In the genomic region with DNA sequence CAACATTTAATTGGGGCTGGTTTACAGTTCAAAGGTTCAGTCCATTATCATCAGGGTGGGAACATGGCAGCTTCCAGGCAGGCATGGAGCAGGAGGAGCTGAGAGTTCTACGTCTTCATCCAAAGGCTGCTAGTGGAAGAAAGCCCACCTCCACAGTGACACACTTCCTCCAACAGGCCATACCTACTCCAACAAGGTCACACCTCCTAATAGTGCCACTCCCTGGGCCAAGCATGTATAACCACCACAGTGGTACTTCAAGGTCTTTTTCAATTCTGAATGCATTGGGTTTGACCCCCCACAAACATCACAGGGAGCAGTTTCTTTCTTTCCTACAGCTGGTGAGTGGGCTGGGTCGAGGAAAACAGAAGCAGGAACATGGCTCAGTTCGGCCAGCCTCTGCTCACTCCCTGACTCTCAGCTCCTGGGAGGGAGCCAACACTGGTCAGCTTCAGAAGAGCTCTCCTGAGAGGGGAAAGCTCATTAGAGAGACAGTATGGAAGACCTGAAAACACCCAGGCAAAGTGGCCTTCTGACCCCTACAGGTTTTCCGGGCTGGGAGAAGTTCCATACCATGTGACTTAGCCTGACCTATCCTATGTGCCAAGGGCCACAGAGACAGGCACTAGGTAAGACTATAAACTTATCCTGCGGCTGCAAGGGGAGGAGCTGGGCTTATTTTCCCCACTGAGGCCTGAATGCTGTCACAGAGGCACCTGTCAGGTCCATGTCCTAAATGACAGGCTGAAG, we compare ENCODE assay signal across 26 mouse cellular contexts. TPM values are rescaled to one million over a fixed set of nuclear protein-coding genes. Genes with fewer than 3 reads are reported as not detected.
A peak's percentile ranks its signal among the peaks of the same experiment; 100 is the strongest.
DNase-seq lines count a peak whose midpoint lies in the region; TF ChIP-seq lines count a peak whose summit lies in the region.
"Had no signal": no experiment of that assay in that cellular context is flagged by ENCODE, and none has a peak within 500 bp of the region (broad histone marks: within the 10 kb centered on the region; RNA-seq: fewer than 3 reads in every experiment).

No protein-coding gene starts in this region.

- H3K4me1 ChIP-seq in ES-E14 (ENCODE audit: control insufficient read depth in 2 of 2, insufficient read depth in 2 of 2, low read length in 2 of 2, poor library complexity in 1 of 2) = peaks cover 0 to 2% of the 10 kb centered on the region in 2 experiments; a peak in 1 of 4 replicates
- H3K4me1 ChIP-seq in embryonic facial prominence, embryonic 10.5 days = no peaks in the 10 kb centered on the region
- H3K4me1 ChIP-seq: forebrain, embryonic 13.5 days; heart, embryonic 12.5 days; heart, embryonic 15.5 days; hindbrain, embryonic 10.5 days had no signal

- in situ Hi-C loops in ES-E14 (cut with MboI; ENCODE audit: low sequenced_read_pairs in 2 of 2, unreplicated experiment in 2 of 2) = no loop called here

- no peaks in the 10 kb centered on the region for H3K36me3 ChIP-seq in ES-E14 (ENCODE audit: control insufficient read depth, insufficient read depth, low read length, poor library complexity, severe bottlenecking)
- no peaks in the 10 kb centered on the region for H3K36me3 ChIP-seq in embryonic facial prominence, embryonic 10.5 days (replicated peaks)
- H3K36me3 ChIP-seq: forebrain, embryonic 10.5 days; G1E; heart, embryonic 12.5 days; heart, embryonic 15.5 days; hindbrain, embryonic 10.5 days had no signal

- H3K9me3 ChIP-seq in ES-E14 (ENCODE audit: control insufficient read depth, insufficient read depth, low read depth, low read length) = no peaks in the 10 kb centered on the region
- no peaks in the 10 kb centered on the region for H3K9me3 ChIP-seq in embryonic facial prominence, embryonic 10.5 days
- H3K9me3 ChIP-seq: forebrain, embryonic 10.5 days; forebrain, embryonic 13.5 days; G1E; heart, embryonic 12.5 days; heart, embryonic 15.5 days; hindbrain, embryonic 10.5 days had no signal

- H3K4me3 ChIP-seq in ES-E14 (ENCODE audit: insufficient read depth in 1 of 2, low read depth in 1 of 2, low read length in 2 of 2, poor library complexity in 1 of 2, severe bottlenecking in 1 of 2) = no peak overlapping the region
- no peak overlapping the region for H3K4me3 ChIP-seq in embryonic facial prominence, embryonic 10.5 days
- H3K4me3 ChIP-seq: forebrain, embryonic 10.5 days; forebrain, embryonic 13.5 days; heart, adult 2 months; heart, embryonic 12.5 days; heart, embryonic 15.5 days; hindbrain, embryonic 10.5 days had no signal

- no peak overlapping the region for H3K9ac ChIP-seq in ES-E14 (ENCODE audit: insufficient read depth, low read depth, low read length, poor library complexity, severe bottlenecking)
- H3K9ac ChIP-seq: forebrain, embryonic 13.5 days; heart, embryonic 12.5 days; heart, embryonic 15.5 days; hindbrain, embryonic 14.5 days had no signal

- DNase-seq in ES-CJ7 (ENCODE audit: low read depth, low spot score) = peak; percentile 62
- DNase-seq in ES-E14 (ENCODE audit: low read depth, low spot score) = peak; percentile 19
- peak; percentile 29 for DNase-seq in WW6 (ENCODE audit: low read depth, low spot score)
- peak; percentile 12 for DNase-seq in yolk sac, embryonic 10.5 days (ENCODE audit: low spot score)
- DNase-seq in embryonic facial prominence, embryonic 10.5 days (ENCODE audit: low spot score) = no peak
- DNase-seq in kidney, adult 9 months = no peak
- DNase-seq: adrenal gland, adult 8-10 months; adrenal gland, postnatal 25 days; cerebellum, adult 11 months; cerebellum, adult 2 months; cerebellum, adult 9-11 months; embryo, embryonic 11 days; gastrocnemius, postnatal 10 days; gastrocnemius, postnatal 36 days; heart, adult 2 months; heart, postnatal 10 days; heart, postnatal 36 days; kidney, adult 18-20 months had no signal

- WGBS in embryonic facial prominence, embryonic 10.5 days = 79% methylated on average over 5 of the region's 5 CpGs

- no peaks in the 10 kb centered on the region for H3K27me3 ChIP-seq in embryonic facial prominence, embryonic 10.5 days (replicated peaks; ENCODE audit: low read depth, poor library complexity, severe bottlenecking)
- H3K27me3 ChIP-seq: forebrain, embryonic 13.5 days; heart, embryonic 12.5 days; heart, embryonic 15.5 days had no signal

- H3K27ac ChIP-seq in ES-E14 (ENCODE audit: insufficient read depth, low read depth, low read length, poor library complexity, severe bottlenecking) = no peak overlapping the region
- no peak overlapping the region for H3K27ac ChIP-seq in embryonic facial prominence, embryonic 10.5 days (replicated peaks)
- H3K27ac ChIP-seq: forebrain, embryonic 10.5 days; forebrain, embryonic 13.5 days; heart, adult 2 months; heart, embryonic 15.5 days; hindbrain, embryonic 10.5 days; hindbrain, embryonic 14.5 days; hindbrain, postnatal 0 days had no signal

TF ChIP-seq in ES-E14, 5 proteins besides CTCF, POLR2A, EP300 and RAD21:
- TF ChIP-seq ZC3H11A (IDR thresholded peaks at IDR 0.05; ENCODE audit: borderline replicate concordance, low read depth, low read length) (no peak), HCFC1 (IDR thresholded peaks at IDR 0.05; ENCODE audit: borderline replicate concordance, insufficient read depth, low read length) (no peak), CHD2 (IDR thresholded peaks at IDR 0.05; ENCODE audit: low read depth, low read length) (no peak), MAFK (IDR thresholded peaks at IDR 0.05; ENCODE audit: insufficient read depth, low read depth, low read length) (no peak), ZNF384 (IDR thresholded peaks at IDR 0.05; ENCODE audit: low read depth, low read length) (no peak)

RNA-seq across cellular contexts. Expression of gene Rasd1, which starts 36.7 kb away (rescaled TPM):
- total RNA-seq in ES-E14 (2012; rRNA removed) = 0.48 and 0.85 TPM in 2 replicates
- 2.1 and 2.4 TPM in 2 replicates for polyA plus RNA-seq in embryonic facial prominence, embryonic 10.5 days (2016; fragmentation: Nextera tagmentation; extraction: Ambion mirVana)
- polyA plus RNA-seq: G1E had no signal

RNA-seq across cellular contexts. Expression of gene Pemt, which starts 44.9 kb away (rescaled TPM):
- total RNA-seq in ES-E14 (2012; rRNA removed) = 17.5 and 18.9 TPM in 2 replicates
- polyA plus RNA-seq in embryonic facial prominence, embryonic 10.5 days (2016; fragmentation: Nextera tagmentation; extraction: Ambion mirVana) = 7.8 and 8.7 TPM in 2 replicates

RNA-seq across cellular contexts. Expression of gene Med9, which starts 53.4 kb away (rescaled TPM):
- 13.7 and 22.9 TPM in 2 replicates for total RNA-seq in ES-E14 (2012; rRNA removed)
- polyA plus RNA-seq in embryonic facial prominence, embryonic 10.5 days (2016; fragmentation: Nextera tagmentation; extraction: Ambion mirVana) = 48.3 and 51.5 TPM in 2 replicates

Comparison
In these comparisons a context has a peak if more than half of its experiments do, and no peak if none do; other contexts are left out.
1. DNase-seq: peak in ES-CJ7 (single experiment), ES-E14 (single experiment), WW6 (single experiment) and yolk sac, embryonic 10.5 days (single experiment); none in embryonic facial prominence, embryonic 10.5 days (single experiment) and kidney, adult 9 months (single experiment).